Mouse (Mus musculus) B cell, adult 62 days (primary cell): ENCODE measurements around the gene Raf1. TPM values are rescaled to one million over a fixed set of nuclear protein-coding genes. Genes with fewer than 3 reads are reported as not detected.

ENCODE experiments used
- total RNA-seq: library from RNA; stranded (reverse); gene quantifications from 4 replicates; pipeline ENCODE4 v1.2.4, GENCODE M21; 2023

The Raf1 gene
- total RNA-seq: 138 to 157 TPM (median 146 TPM) in 4 replicates

GRCm38 (mm10) chr6:115676452-115677128 lies at the start of gene Raf1:
Gene Raf1 (minus strand): TSS chr6:115676635.

GRCm38 (mm10) chr6:115601715-115602523 lies 74.5 kb downstream of the Raf1 start, which contains the start of gene Mkrn2:
Gene Mkrn2 (plus strand): TSS chr6:115601902.

DNA sequence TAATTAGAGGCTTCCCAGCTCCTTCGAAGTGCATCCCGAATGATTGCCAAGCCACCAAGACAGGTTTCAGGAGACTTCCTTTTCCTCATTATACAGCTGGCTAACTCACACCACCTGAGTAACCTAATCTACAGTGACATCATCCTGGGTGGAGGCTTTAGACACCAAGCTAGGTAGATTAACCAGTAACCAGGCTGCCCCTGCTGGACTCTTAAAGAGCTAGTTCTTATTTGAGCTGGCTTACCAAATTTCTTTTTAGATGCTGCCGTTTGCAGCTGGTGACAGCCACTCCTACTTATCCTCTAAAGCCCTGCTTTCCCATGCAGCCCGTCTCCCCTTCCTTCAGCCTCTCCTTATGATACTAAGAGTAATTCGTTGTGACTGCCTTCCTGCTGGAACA lies 84.0 kb downstream of the Raf1 start, which contains the start of gene Mkrn2os:
Gene Mkrn2os, minus strand, starts transcription at position 119 of the 400 bp plus-strand sequence.

Other genes with a start within 250 kb of the Raf1 start
- 7.5 to 9.6 TPM (median 8.1 TPM) in 4 replicates for gene Tsen2, start 132.0 kb downstream of the Raf1 start, total RNA-seq
- not detected in 4 replicates for gene Mkrn2os, start 84.1 kb downstream of the Raf1 start, total RNA-seq
- 26.7 to 42.8 TPM (median 35.7 TPM) in 4 replicates for gene Mkrn2, start 74.7 kb downstream of the Raf1 start, total RNA-seq
- 0.92 TPM in 1 of 4 replicates, not detected in the others for gene Tmem40, start 85.8 kb upstream of the Raf1 start, total RNA-seq
- gene Cand2, start 97.9 kb upstream of the Raf1 start, total RNA-seq: 5.3 to 6.8 TPM (median 6.4 TPM) in 4 replicates
- 2,398 to 2,648 TPM (median 2,491 TPM) in 4 replicates for gene Rpl32, start 132.1 kb upstream of the Raf1 start, total RNA-seq
- 0.21 TPM in 1 of 4 replicates, not detected in the others for gene Efcab12, start 161.8 kb upstream of the Raf1 start, total RNA-seq
- gene Mbd4, start 176.7 kb upstream of the Raf1 start, total RNA-seq: 21.1 to 27.1 TPM (median 22.1 TPM) in 4 replicates
- 3.0 to 5.5 TPM (median 4.0 TPM) in 4 replicates for gene Ift122, start 176.8 kb upstream of the Raf1 start, total RNA-seq